Mouse (Mus musculus) heart, postnatal 10 days (tissue): ENCODE results near the gene Zfyve27. TPM values are rescaled to one million over a fixed set of nuclear protein-coding genes. Genes with fewer than 3 reads are reported as not detected.

Experiments
- DNase-seq, 2 experiments: peaks; one replicate each; pipeline ENCODE4 v3.0.0; 2021
- intact Hi-C: fragments of 180-260 bp; cut with DNase I; formaldehyde crosslinking; loops from one replicate; pipeline ENCODE4 v1.15.1; 2025
- total RNA-seq, 2 experiments: library from RNA; stranded (reverse); gene quantifications; 2 replicates each; pipeline ENCODE4 v1.2.3; 2021

Zfyve27 gene
- total RNA-seq, 2 experiments from 2014 or later, result 27.6 to 29.6 TPM

- intact Hi-C loops, result no loop called here
- DNase-seq, result peak; percentile 93
These were observed 6.5 kb downstream of the Zfyve27 start for GRCm38 (mm10) chr19:42170025-42170969.

- DNase-seq, result no peak
- intact Hi-C loops, result no loop called here
These were observed 13.1 kb downstream of the Zfyve27 start for GRCm38 (mm10) chr19:42176841-42177240.

- intact Hi-C loops, result no loop called here
- DNase-seq, result no peak
These were observed 13.7 kb downstream of the Zfyve27 start for GRCm38 (mm10) chr19:42177461-42177860.

GRCm38 (mm10) chr19:42179356-42179755 lies 15.6 kb downstream of the Zfyve27 start:
- no peak for DNase-seq
- intact Hi-C loops, result no loop called here

GRCm38 (mm10) chr19:42182673-42183072 lies 18.9 kb downstream of the Zfyve27 start:
- intact Hi-C loops, result no loop called here
- no peak for DNase-seq

- no peak for DNase-seq
- intact Hi-C loops, result loop anchor here (2.0 kb wide), 1 partner anchor 83 kb away; no protein-coding TSS in a partner anchor
These were observed 26.0 kb downstream of the Zfyve27 start for GRCm38 (mm10) chr19:42189735-42190134.

GRCm38 (mm10) chr19:42190494-42190893 lies 26.7 kb downstream of the Zfyve27 start:
- intact Hi-C loops, result loop anchor here (2.0 kb wide), 1 partner anchor 82 kb away; no protein-coding TSS in a partner anchor
- peak; percentile 53 to 77 for DNase-seq

- DNase-seq, result peak; percentile 26 to 44
- intact Hi-C loops, result no loop called here
These were observed 29.6 kb downstream of the Zfyve27 start for GRCm38 (mm10) chr19:42193311-42193710.

GRCm38 (mm10) chr19:42196378-42196777 lies 32.6 kb downstream of the Zfyve27 start:
- DNase-seq, result no peak
- intact Hi-C loops, result no loop called here

GRCm38 (mm10) chr19:42197066-42197465 lies 33.3 kb downstream of the Zfyve27 start:
- DNase-seq, result no peak
- intact Hi-C loops, result no loop called here

GRCm38 (mm10) chr19:42198026-42198425 lies 34.3 kb downstream of the Zfyve27 start:
- DNase-seq, result no peak
- intact Hi-C loops, result no loop called here

GRCm38 (mm10) chr19:42201696-42202381 lies 38.1 kb downstream of the Zfyve27 start, which contains the start of gene Sfrp5:
TSS of gene Sfrp5 (minus strand) at chr19:42202252.
- intact Hi-C loops, result no loop called here
- DNase-seq, result peak in 1 of 2 experiments; percentile 7

- no peak for DNase-seq
- intact Hi-C loops, result no loop called here
These were observed 38.7 kb downstream of the Zfyve27 start for GRCm38 (mm10) chr19:42202467-42202866.

GRCm38 (mm10) chr19:42204306-42204705 lies 40.6 kb downstream of the Zfyve27 start:
- intact Hi-C loops, result no loop called here
- DNase-seq, result peak; percentile 22 to 33

GRCm38 (mm10) chr19:42205201-42205600 lies 41.5 kb downstream of the Zfyve27 start:
- DNase-seq, result no peak
- intact Hi-C loops, result no loop called here

GRCm38 (mm10) chr19:42209485-42209884 lies 45.7 kb downstream of the Zfyve27 start:
- no peak for DNase-seq

GRCm38 (mm10) chr19:42209976-42210375 lies 46.2 kb downstream of the Zfyve27 start:
- intact Hi-C loops, result no loop called here
- DNase-seq, result no peak

More at GRCm38 (mm10) chr19:42209485-42209884, 45.7 kb downstream of the Zfyve27 start:
- intact Hi-C loops, result no loop called here

- no peak for DNase-seq
- intact Hi-C loops, result no loop called here
These were observed 48.2 kb downstream of the Zfyve27 start for GRCm38 (mm10) chr19:42211936-42212335.

- intact Hi-C loops, result no loop called here
- no peak for DNase-seq
These were observed 50.9 kb downstream of the Zfyve27 start for GRCm38 (mm10) chr19:42214601-42215000.

- no peak for DNase-seq
- intact Hi-C loops, result loop anchor here (1.0 to 2.0 kb wide), 2 partner anchors 22 to 55 kb away; no protein-coding TSS in a partner anchor
These were observed 53.1 kb downstream of the Zfyve27 start for GRCm38 (mm10) chr19:42216699-42217373.

GRCm38 (mm10) chr19:42217374-42217763 lies 53.6 kb downstream of the Zfyve27 start:
- peak; percentile 40 to 62 for DNase-seq

More at GRCm38 (mm10) chr19:42217374-42217763, 53.6 kb downstream of the Zfyve27 start:
- intact Hi-C loops, result loop anchor here (1.0 to 2.0 kb wide), 2 partner anchors 21 to 55 kb away; no protein-coding TSS in a partner anchor
